Mouse (Mus musculus) C2C12 (cell line): Measurements from ENCODE around the gene Cyp4a32.
"Not testable (repeated sequence)": the region's sequence is repeated elsewhere in the genome, so short reads cannot be mapped to it uniquely, and the experiment has no call there.

ENCODE experiments used
- CEBPB ChIP-seq: IDR thresholded peaks from one replicate; pipeline ENCODE4 v1.6.1; 2011; ENCODE audit warnings: low read depth, mild to moderate bottlenecking, control low read depth, moderate library complexity
- CTCF ChIP-seq: IDR thresholded peaks from one replicate; pipeline ENCODE4 v1.5.1; 2011; ENCODE audit not compliant: control insufficient read depth, insufficient read depth, insufficient read length
- FOSL1 ChIP-seq: IDR thresholded peaks from one replicate; pipeline ENCODE4 v1.8.0; 2011; ENCODE audit warnings: mild to moderate bottlenecking, low read length; ENCODE audit not compliant: poor library complexity, insufficient read depth, severe bottlenecking
- USF1 ChIP-seq: IDR thresholded peaks from one replicate; pipeline ENCODE4 v1.6.1; 2011; ENCODE audit warnings: low read depth, mild to moderate bottlenecking, control low read depth, moderate library complexity

DNA sequence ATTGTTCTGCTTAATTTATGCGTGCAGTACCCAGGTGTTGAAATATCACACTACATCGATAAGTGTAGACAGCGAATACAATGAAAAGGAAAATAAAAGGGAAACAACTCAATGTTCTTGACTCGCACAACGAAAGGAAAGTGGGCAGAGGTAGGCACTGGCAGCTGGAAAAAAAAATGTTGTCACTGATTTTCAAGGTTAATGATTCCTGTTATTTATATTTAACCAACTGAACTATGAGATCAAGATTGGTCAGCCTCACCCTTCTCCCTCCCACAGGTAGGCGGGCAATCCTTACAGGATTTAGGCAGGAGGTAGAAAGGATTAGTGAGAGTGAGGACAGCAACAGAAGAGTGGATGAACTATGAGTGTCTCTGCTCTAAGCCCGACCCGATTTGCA is at the start of gene Cyp4a32:
- not testable (repeated sequence) for TF ChIP-seq CTCF, CEBPB, USF1, FOSL1
